Mouse (Mus musculus): Measurements from ENCODE around the gene Golph3. TPM values are rescaled to one million over a fixed set of nuclear protein-coding genes. Genes with fewer than 3 reads are reported as not detected.
"Not testable (repeated sequence)": the region's sequence is repeated elsewhere in the genome, so short reads cannot be mapped to it uniquely, and the experiment has no call there.

The Golph3 gene
- total RNA-seq, 2 experiments from 2014 or later: 105 to 114 TPM

DNA sequence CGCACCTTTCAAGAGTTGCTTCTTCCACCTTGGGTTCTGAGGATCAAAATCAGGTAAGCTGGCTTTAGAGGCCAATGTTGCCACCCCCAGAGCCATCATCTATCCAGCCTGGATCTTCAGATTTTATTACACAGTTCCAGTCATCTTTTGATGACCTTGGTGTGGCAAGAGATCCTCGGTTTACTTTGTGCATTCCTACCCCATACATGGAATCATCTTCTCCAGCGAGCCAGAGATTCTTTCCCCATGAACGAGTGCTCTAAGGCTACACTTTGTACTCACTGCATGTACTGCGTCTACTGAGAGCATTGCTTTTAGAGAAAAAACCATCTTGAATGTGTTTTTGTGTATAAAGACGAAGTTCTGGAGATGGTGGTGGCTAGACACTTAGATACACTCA, 34.0 kb downstream of the Golph3 start:
- no peak for DNase-seq (ENCODE audit: low spot score in 2 of 2)

DNA sequence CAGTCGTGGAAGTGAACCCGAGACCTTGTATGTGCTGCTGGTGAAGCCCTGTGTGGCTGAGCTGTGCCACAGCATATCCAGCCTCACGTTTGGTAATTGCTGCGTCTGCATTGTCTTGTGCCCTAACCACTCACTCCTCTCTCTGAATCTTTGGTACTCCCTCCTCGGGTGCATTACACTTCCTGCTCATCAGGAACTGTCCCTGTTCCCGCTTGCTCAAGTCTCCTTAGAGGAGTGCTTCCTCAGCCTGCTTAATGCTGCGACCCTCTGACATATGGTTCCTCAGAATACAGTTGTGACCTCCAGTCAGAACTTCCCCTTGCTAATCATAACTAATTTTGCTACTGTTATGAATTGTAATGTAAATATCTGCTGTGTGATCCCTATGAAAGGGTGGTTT, 34.7 kb downstream of the Golph3 start:
- no peak for DNase-seq (ENCODE audit: low spot score in 2 of 2)

DNA sequence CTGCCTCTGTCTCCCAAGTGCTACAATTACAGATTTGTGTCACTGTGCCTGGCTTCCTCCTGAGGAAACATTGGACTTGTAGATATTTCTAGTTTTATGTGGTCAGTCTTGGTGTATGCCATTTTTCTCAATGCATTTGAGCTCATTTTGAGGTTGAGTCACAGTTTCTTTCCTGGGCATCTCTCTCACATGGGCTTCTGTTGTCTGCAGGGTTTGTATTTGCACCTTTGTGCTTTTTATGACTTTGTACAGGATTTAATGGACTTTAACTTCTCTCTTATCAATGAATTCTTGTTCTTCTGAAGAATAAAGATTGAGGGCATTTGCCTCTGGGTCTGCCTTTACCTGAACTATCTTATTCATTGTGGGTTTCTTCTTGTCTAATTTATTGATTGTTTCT, 36.2 kb downstream of the Golph3 start:
- DNase-seq (ENCODE audit: low spot score in 2 of 2): no peak

DNA sequence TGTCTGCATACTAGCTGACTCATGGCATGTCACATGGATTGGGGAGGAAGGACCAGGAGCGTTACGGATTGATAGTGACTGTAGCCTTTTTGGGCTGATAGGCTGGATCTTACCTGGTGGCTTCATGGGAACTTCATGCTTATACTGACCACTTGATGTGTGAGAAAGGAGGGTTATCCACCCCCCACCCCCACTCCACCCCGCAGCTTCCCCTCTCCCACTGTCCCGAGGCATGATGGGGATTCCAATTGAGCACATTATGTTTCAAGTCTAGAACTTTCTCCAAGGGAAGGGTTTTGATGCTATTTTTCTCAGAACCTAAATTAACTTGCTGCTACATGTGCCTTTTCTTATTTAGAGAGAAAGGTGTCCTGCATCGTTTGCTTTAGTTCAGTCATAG, 37.1 kb downstream of the Golph3 start:
- DNase-seq (ENCODE audit: low spot score in 2 of 2): no peak

DNA sequence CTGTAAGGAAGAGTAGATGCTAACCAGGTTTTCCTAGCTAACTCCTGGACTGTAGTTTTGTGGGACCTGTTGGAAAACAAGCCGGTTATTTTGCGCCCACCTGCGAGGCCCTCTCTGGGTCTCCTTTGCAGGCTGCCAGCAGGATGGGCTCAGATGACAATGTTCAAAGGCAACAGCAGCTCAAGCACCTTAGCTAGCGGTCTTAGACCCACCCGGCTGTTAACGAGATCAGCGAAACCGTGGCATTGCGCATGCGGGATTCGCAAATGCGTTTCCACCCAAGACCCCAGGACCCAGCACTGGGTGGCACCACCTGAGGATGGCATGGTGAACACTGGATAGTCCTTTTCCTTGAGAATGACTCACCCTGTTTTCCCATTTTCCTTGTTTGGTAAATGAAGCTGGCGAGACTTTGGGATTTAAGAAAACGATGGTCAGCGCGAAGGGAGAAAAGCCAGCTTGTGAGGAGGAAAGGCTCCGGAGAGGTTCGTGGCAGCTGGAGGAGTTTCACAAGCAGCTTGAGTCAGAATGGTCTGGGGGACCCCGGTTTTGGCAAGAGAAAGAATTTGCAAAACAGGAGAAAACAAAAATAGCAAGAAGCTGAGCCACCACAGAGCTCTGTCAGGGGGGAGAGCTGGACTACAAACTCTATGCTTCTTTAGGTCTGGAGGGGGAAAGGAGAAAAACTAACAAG, 39.4 kb downstream of the Golph3 start:
- no peak for DNase-seq (ENCODE audit: low spot score in 2 of 2)

DNA sequence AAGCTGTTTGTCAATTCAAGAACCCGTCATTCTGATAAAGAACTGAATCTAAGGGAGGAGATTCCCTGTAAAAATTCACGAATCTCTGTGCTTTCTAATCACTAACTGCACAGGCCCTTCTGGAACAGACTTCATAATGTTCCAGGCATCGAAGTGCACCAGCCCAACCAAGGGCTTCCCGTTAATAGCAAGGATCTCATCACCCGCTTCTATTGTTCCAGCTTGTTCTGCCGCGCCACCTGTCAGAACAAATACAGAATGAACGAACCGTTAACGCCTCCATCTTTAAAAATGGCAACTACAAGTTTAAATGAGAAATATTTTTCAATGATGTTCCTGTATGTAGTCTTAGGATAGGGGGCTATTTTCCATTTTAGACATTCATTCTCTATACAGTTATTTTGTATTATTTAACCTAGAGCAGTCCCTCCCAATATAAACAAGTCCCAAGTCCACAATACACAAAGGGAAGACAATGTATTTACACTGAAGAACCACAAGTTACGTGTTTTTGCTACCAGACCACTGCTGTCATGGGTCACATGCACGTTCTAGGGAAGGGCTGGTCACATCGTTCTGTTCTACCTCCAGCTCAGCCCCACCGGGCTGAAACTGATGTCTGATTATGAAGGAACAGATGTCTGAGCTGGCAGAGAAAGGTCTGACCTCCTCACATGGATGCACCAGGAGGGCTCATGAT, 40.9 kb downstream of the Golph3 start:
- DNase-seq (ENCODE audit: low spot score in 2 of 2): no peak

DNA sequence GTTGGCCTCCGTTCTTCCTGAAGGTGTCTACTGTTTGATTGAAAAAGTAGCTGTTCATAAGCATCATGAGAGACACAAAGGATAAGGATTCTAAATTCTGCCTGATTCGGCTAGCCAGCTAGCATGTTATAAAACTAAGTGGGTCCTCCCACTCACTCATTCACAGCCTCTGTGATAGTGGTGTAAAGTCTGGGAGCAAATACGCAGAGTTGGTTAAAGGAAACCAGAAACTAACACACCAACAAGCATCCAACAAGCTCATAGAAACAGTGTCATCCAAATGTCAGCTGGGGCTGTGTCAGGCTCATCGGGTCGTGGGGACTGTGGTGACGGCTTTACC, 41.4 kb downstream of the Golph3 start:
- DNase-seq (ENCODE audit: low spot score in 2 of 2): no peak

DNA sequence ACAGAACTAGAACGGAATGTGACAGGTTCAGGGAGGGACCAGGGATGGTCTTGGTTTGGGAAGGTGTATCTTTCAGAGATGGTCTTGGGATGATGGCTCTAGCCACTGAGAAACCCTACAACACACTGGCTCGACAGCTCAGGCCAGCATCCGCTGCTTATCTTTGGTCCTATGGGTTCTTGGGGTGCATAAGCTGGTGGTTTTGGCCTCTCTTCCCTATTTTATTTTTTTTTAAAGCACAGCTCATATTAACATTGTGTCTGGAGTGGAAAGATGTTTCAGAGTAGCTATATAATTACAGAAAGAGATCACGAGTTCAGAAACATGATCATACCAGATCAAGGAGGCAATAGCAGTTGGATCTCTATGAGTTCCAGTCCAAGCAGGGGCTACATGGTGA, 42.8 kb downstream of the Golph3 start:
- no peak for DNase-seq (ENCODE audit: low spot score in 2 of 2)

DNA sequence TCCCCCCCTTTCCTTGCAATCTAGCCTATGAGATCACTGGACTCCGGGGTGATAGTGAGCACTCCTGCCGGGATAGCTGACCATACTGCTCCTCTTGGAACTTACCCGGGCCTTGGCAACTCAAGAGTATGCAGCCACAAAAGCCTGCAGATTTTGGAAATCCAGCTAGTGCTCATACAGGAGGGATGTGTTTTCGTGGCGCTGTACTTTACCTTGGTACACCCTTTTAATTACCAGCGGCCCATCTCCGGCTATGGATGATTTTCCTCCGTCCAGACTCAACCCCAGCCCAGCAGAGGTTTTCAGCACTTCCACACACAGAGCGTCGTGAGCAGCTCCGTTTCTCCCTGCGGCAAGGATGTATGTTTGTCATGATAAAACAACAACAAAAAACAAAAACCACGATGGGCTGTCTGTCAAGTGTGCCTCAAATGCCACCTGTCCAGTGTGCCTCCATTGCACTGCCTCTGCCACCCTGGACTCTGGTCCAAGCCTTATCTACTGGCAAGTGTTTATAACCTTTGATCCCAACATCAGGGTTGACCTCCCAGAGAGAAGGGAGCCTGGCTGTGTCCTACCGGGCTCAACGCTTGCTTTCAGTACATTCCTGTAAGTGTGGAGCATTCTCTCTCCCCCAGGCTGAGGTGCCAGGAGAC, 44.3 kb downstream of the Golph3 start:
- DNase-seq (ENCODE audit: low spot score in 2 of 2): no peak

DNA sequence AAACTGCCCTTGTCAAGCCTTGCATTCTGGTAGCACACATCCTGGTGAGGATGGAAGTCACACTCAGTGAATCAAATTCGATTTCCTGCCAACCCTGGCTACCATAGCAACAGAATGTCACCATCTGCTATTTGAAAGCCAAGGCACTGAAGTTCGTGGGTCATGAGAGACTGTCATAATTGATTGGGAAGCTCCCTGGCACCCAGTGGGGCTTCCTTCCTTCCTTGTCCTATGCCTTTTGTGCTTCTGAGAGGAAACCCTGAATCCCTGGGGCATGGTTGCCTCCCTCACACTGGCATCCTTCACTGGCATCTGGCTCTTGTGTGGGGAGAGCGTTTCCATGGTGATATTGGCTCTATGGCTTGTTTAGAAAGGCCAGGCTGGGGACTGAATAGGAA, 44.8 kb downstream of the Golph3 start:
- no peak for DNase-seq (ENCODE audit: low spot score in 2 of 2)

DNA sequence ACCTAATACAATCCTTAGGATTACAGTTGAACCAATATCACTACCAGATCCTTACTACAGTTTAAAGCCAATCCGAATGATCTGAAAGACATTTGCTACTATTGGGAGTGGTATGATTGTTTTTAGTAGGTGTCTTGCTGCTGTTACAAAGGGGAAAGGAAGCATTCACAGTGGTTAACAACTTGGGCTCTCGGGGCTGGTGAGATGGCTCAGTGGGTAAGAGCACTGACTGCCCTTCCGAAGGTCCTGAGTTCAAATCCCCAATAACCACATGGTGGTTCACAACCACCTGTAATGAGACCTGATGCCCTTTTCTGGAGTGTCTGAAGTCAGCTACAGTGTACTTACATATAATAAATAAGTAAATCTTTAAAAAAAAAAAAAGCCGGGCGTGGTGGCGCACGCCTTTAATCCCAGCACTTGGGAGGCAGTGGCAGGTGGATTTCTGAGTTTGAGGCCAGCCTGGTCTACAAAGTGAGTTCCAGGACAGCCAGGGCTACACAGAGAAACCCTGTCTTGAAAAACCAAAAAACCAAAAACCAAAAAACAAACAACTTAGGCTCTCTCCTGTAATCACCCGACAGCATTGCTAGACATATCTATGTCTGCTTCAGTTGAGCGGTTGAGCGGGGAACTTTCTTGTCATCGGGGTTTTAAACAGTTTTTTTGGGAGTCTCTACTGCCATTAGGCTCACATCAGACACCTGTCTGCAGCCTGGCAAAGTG, 45.5 kb downstream of the Golph3 start:
- not testable (repeated sequence) for DNase-seq (ENCODE audit: low spot score in 2 of 2)

DNA sequence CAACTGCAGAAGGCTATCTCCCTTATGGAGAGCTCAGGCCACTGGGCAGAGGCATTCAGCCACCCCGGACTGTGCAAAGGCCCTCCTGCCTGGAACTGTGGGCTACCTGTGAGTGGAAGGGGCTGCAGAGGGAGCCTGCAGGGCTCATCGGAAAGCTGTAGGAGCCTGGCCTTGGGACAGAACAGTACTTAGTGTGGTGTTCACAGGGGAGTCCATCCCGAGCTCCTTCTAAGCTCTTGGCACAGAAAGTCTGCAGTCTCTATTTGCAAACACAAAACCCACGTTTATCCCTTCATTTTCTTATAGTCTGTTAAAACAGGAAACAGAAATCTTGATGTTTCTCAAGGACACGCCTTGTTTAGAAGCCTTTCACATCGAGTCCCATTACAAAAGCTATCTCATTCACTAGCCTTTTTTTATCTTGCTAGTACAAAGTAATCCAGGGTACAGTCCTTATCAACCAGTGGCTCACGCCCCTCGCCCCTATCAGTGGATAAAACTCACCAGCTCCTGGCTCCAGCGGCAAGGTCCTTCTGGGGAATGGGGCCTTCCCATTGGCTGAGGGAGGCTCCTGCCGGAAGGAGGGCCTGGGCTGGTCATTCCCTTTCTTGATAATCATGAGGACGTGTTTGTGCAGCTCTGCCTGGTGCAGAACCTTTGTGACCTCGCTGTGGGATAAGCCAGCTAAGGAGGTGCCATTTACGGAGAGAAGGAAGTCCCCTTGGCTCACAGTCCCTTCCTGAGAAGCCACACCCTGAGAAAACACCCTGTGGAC, 46.2 kb downstream of the Golph3 start:
- no peak for DNase-seq (ENCODE audit: low spot score in 2 of 2)

DNA sequence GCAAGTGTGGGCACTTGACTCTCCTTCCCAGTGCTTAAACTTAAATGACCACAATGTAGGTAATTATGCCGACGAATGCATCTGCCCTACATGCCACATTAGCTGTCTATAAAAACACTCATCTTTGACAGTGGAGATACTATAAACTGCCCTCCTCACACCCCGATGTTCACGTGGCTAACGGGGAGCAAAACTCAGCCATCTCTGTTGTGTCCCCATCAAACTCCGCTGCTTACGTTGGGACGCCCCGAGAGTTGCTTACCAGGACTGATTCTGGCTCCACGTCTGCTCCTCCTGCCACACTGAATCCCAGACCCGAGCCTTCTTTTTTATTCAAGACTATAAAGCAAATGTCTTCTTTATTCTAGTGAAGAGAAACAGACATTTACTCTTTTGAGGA, 47.1 kb downstream of the Golph3 start:
- no peak for DNase-seq (ENCODE audit: low spot score in 2 of 2)

DNA sequence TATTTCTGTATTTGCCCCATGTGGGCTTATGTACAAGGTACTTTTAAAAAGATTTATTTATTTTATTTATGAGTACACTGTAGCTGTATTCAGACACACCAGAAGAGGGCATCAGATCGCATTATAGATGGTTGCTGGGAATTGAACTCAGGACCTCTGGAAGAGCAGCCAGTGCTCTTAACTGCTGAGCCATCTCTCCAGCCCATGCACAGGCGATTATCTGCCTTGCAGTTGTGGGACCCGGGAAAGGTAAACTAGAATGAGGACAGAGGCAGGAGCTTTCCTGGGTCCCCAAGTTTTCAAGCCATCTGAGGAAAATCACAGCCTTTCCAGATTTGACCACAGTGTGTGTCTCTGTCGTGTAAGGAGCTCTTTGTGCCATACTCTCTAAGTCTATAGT, 47.6 kb downstream of the Golph3 start:
- DNase-seq (ENCODE audit: low spot score in 2 of 2): no peak

DNA sequence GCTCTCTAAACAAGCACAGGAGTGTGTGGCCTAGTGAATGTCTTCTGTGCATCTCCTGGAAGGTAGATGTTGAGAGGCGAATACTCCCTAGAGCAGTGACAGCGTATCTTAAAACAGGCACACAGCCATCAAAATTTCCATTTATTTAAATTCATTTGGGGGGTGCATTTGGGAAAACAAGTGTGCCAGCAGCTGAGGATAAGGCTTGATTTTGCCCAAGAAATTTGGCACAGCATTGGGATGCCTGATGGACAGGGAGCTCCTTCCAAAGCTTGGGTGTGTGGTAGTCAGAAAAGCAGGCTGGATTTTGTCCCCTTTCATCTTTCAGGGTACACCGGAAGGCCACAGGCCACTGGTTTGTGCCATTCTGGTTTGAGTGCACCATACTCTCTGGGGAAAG, 48.8 kb downstream of the Golph3 start:
- no peak for DNase-seq (ENCODE audit: low spot score in 2 of 2)

DNA sequence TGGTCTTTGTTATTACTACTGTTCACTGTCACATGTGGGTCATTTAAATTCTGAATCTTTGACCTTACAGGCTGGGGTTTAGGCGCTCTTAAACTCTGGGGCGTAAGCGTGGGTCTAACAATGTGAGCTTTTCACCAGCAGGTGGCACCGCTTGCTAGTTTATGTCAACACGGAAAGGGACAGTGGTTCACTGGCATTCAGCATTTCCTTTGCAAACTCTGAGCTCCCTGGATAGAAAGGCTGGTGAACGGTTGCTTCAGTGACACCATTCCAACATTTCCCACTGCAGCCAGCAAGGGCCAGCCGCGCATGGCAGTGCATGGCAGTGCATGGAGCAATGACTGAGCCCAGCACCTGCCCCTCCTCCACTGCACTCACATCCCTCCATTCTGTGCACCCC, 49.9 kb downstream of the Golph3 start:
- peak in 1 of 2 experiments; percentile 54 for DNase-seq (ENCODE audit: low spot score in 2 of 2)

DNA sequence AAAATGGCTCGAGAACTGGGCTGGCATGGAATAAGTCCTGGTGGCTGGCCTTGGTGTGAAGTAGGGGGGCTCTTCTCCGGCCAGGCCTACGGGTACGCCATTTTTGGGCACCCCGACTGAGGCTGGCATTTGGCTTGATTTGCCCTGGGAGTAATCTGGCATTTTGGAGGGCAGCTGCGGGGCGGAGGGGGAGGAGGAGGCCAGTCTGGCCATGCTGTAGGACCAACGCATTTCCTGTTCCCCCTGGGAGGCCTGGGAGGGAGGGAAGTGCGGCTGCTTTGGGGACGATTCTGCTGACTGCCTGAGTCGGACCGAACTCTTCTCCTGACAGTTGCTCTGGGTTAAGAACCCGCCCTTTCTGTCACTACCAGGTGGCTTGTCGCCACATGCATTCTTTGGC, 52.2 kb downstream of the Golph3 start:
- no peak for DNase-seq (ENCODE audit: low spot score in 2 of 2)

DNA sequence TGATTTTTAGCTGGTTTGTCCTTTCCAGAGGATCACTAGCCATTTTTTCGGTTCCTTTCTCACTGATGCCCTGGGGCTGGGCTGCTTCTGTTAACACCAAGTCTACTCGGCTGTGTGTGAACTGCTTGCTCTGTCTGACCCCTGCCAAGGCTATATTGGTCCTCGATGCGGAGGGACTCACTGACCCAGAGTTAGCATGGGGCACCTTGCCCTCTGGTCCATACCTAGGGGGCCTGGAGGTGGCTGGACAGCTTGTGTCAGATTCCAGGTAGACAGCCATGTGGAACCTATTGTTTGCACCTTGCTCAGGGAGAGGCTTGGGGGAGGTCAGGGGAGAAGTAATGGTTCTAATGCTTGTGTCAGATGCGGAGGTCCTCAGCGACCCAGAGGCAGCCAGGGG, 52.7 kb downstream of the Golph3 start:
- DNase-seq (ENCODE audit: low spot score in 2 of 2): no peak

DNA sequence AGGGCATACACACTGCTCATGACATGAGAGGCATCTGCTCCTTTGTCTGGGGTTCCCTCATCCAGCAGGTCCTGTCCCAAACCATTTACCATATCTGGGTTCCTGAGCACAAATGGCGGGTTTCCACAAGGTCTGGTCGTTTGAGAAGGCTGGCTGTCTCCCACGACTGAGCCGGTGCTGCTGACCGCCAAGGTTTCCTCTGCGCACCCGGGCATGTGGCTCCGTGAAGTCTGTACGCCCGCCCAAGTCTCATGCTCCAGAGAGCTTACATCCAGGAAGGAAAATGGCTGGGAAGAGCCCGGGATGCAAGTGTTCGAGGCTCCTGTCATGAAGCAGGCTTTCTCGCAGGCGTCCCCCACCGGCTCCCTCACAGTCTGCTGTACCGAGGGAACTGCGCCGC, 53.7 kb downstream of the Golph3 start:
- DNase-seq (ENCODE audit: low spot score in 2 of 2): no peak

DNA sequence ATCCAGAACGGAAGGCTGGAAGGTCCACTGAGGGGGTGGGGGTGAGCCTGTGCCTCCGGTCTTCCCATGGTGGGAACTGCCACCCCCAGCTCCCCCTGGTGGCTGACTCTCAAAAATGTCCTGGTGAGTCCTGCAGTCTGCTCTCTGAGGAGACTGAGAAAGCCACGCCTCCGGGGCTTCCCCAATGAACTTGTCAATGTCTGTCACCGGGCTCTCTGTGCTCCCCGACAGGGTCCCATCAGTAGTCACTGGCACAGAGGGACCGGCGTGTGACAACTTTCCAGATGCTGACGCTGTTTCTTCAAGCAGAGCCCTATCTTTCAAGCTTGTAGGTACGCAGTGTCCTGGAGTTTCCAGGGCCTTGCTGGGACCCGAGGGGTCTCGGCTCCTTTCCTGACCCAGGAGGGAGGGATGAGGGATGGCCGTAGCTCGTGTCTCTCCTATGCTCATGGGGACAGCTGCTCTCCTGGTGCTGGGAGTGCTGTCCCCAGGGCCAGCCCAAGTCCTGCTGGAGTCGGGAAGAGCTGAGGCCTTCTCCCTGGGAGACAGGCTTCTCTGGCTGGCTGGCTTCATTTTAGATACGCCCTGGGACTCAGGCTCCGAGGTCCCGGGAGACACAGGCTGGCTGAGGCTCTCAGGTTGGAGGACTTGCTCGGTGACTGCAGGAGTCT, 54.5 kb downstream of the Golph3 start:
- DNase-seq (ENCODE audit: low spot score in 2 of 2): peak; percentile 59 to 83

Measured in adrenal gland, postnatal 4 days (tissue).